Mouse (Mus musculus): ENCODE measurements around the gene Btd. TPM values are rescaled to one million over a fixed set of nuclear protein-coding genes. Genes with fewer than 3 reads are reported as not detected.

The Btd gene
- polyA plus RNA-seq, 2 experiments: 34.7 to 52.0 TPM

DNA sequence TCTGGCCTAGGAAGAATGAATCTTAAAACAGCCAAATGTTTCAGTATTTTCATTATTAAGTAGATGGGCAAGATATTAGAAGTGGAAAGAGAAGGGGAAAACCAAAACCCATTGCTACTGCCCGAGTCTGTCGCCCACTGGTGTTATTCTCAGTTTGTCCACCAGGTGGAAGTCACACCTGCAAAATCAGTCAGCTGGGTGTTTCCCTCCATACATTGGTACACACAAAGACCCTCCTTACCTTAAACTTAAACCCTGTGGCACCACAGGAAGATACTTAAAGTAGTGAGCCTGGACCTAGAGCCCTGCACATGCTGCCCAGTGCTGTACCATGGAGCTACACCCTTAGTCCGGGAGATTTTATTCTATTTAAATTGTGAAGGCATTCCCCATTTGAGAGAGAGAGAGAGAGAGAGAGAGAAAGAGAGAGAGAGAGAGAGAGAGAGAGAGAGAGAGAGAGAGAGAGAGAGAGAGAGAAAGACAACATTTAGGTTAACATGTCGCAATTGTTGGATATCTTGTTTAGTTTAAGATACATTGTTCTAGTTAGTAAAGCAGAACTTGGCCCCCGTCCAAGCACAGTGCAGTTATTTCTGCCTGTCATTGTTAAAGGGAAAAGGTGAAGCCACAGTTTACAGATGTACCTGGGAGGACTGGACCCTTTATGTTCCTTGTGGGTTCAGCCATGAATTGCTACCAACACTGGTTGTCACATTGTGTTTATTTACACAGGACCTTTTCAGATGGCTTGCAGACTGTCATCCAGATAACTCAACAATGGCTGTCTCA is 16.2 kb downstream of the Btd start:
- peak; percentile 73 for DNase-seq (ENCODE audit: low spot score)
- Histone ChIP-seq H3K4me3 (replicated peaks; ENCODE audit: low read length) (no peak overlapping the region), H3K4me2 (replicated peaks; ENCODE audit: low read depth, low read length, severe bottlenecking) (no peak overlapping the region), H3K9ac (ENCODE audit: low read depth, low read length, severe bottlenecking) (no peak overlapping the region), H3K4me1 (ENCODE audit: control insufficient read depth, insufficient read depth, low read length) (peaks cover 43% of the 10 kb centered on the region), H3K9me3 (ENCODE audit: control insufficient read depth, low read length) (no peaks in the 10 kb centered on the region), H3K36me3 (ENCODE audit: control insufficient read depth, insufficient read depth, low read length) (no peaks in the 10 kb centered on the region), H3K27ac (replicated peaks; ENCODE audit: low read depth, low read length) (no peak overlapping the region), H3K27me3 (ENCODE audit: control insufficient read depth, insufficient read depth, low read length) (no peaks in the 10 kb centered on the region)
- no peak for TF ChIP-seq POLR2A (IDR thresholded peaks at IDR 0.05; ENCODE audit: borderline replicate concordance, extremely low read depth, insufficient read depth, insufficient read length)
- ATAC-seq (ENCODE audit: low FRiP score, low read depth): no peak
- WGBS: 34% methylated on average over 5 of the region's 5 CpGs

DNA sequence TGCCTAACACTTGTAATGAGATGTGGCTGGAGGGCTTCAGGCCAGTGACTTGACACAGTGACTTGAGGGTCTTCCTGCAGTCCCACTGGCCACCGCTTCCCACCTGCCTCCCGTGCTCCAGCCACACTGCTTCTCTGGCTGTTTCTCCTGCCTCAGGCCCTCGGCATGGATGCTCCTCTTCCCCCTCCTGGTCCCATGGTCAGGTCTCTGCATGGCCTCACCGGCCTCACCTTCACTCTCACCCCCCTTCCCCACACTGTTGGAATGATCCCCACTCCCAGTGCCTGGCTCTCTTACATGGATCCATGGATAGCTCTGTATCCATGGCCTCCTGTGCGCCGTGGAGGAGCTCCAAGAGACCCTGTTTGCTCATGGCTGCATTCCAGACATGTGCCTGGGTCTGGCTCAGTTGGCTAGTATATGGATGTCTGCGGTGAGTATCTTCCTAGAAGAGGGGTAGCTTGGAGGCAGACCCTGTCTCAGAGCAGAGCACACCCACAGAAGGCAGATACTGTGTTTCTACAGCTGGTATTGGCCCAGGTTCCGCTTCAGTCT is 17.4 kb downstream of the Btd start:
- H3K27ac ChIP-seq (replicated peaks; ENCODE audit: low read depth, low read length): no peak overlapping the region
- H3K36me3 ChIP-seq (ENCODE audit: control insufficient read depth, insufficient read depth, low read length): no peaks in the 10 kb centered on the region
- ATAC-seq (ENCODE audit: low FRiP score, low read depth): no peak
- no peak overlapping the region for H3K4me3 ChIP-seq (replicated peaks; ENCODE audit: low read length)
- H3K4me2 ChIP-seq (replicated peaks; ENCODE audit: low read depth, low read length, severe bottlenecking): no peak overlapping the region
- H3K9me3 ChIP-seq (ENCODE audit: control insufficient read depth, low read length): no peaks in the 10 kb centered on the region
- no peak for DNase-seq (ENCODE audit: low spot score)
- peaks cover 55% of the 10 kb centered on the region for H3K4me1 ChIP-seq (ENCODE audit: control insufficient read depth, insufficient read depth, low read length)
- no peak for TF ChIP-seq POLR2A (IDR thresholded peaks at IDR 0.05; ENCODE audit: borderline replicate concordance, extremely low read depth, insufficient read depth, insufficient read length)
- 88% methylated on average over 8 of the region's 8 CpGs for WGBS
- H3K27me3 ChIP-seq (ENCODE audit: control insufficient read depth, insufficient read depth, low read length): no peaks in the 10 kb centered on the region
- no peak overlapping the region for H3K9ac ChIP-seq (ENCODE audit: low read depth, low read length, severe bottlenecking)

DNA sequence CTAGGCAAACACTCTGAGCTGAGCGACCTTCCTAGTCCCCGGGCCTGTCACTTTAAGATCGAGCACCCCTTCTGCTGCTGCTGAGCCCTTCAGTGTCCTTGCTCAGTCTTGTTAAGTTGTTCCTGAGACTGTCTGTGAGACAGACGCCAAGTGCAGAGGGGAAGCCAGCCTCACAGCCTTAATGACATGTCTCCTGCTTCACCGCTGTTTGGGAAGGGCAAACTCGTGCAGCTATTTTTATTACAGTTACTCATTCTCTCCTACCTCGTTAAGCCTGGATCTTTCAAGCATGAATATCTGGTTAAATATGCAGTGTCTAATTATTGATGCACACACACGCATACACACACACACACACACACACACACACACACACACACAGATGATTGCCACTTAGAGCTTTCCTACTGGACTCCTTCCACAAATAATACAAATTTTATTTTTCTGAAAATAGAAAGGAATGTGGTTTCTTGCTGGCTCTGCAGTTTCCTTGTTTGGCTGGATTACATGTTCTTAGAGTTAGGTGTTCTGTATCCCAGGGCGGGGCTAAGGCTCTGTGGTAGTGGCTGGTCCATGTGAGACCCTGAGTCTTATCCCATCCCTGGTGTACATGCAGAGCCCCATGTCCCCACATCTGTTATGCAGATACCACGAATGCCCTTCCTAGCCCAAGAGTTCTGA is 18.8 kb downstream of the Btd start:
- H3K27me3 ChIP-seq (ENCODE audit: control insufficient read depth, insufficient read depth, low read length): no peaks in the 10 kb centered on the region
- H3K36me3 ChIP-seq (ENCODE audit: control insufficient read depth, insufficient read depth, low read length): no peaks in the 10 kb centered on the region
- H3K9ac ChIP-seq (ENCODE audit: low read depth, low read length, severe bottlenecking): no peak overlapping the region
- H3K4me1 ChIP-seq (ENCODE audit: control insufficient read depth, insufficient read depth, low read length): peaks cover 69% of the 10 kb centered on the region
- no peak overlapping the region for H3K4me3 ChIP-seq (replicated peaks; ENCODE audit: low read length)
- 28% methylated on average over 10 of the region's 10 CpGs for WGBS
- no peaks in the 10 kb centered on the region for H3K9me3 ChIP-seq (ENCODE audit: control insufficient read depth, low read length)
- peak overlapping the region; percentile 9; the same call in 1 of the 2 replicates for H3K4me2 ChIP-seq (replicated peaks; ENCODE audit: low read depth, low read length, severe bottlenecking)
- ATAC-seq (ENCODE audit: low FRiP score, low read depth) (peak; percentile 21), DNase-seq (ENCODE audit: low spot score) (peak; percentile 77)
- TF ChIP-seq POLR2A (IDR thresholded peaks at IDR 0.05; ENCODE audit: borderline replicate concordance, extremely low read depth, insufficient read depth, insufficient read length): no peak
- peak overlapping the region; percentile 99 for H3K27ac ChIP-seq (replicated peaks; ENCODE audit: low read depth, low read length)

DNA sequence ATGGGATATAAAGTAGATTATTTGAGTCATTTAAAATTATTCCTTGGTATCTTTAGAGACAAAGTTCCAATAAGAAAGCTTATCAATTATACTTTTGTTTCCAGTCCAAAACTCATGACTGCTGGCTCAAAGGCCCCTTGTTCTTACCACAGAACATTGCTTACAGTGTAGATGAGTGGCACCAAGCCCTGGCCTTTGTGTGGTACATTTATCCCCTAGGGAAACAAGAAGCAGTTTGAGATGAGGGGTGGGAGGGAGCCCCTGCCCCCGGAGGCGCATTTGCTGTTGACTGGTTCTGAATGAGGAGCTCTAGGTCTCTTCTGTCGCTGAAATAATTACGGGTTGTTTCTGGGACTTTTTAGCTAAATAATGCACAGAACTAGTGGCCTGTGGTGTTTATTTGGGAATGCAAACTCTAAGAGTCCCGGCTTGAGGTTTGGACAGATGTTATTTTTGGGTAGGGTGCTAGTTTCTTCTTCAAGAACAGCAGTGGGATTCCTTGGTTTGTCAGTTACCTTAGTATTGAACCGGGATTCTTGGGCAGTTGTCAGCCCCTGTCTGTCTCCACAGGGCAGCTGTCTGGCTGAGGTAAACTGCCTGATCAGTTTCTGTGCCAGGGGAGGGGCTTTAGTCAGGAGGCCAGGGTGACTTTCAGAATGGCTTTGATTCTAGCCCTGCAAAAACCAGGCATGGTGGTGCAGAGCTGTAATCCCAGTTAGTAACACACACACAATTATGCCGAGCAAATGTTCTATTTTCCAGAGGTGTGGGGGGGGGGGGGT is 19.7 kb downstream of the Btd start:
- peak; percentile 42 for DNase-seq (ENCODE audit: low spot score)
- H3K4me2 ChIP-seq (replicated peaks; ENCODE audit: low read depth, low read length, severe bottlenecking): no peak overlapping the region

More for the DNA sequence above, 19.7 kb downstream of the Btd start:
- Histone ChIP-seq H3K27me3 (ENCODE audit: control insufficient read depth, insufficient read depth, low read length) (no peaks in the 10 kb centered on the region), H3K9ac (ENCODE audit: low read depth, low read length, severe bottlenecking) (0 out of 2 replicates have a peak overlapping the region, but pooled peaks have one; percentile 3), H3K9me3 (ENCODE audit: control insufficient read depth, low read length) (no peaks in the 10 kb centered on the region), H3K36me3 (ENCODE audit: control insufficient read depth, insufficient read depth, low read length) (no peaks in the 10 kb centered on the region), H3K4me1 (ENCODE audit: control insufficient read depth, insufficient read depth, low read length) (peaks cover 78% of the 10 kb centered on the region), H3K4me3 (replicated peaks; ENCODE audit: low read length) (no peak overlapping the region), H3K27ac (replicated peaks; ENCODE audit: low read depth, low read length) (peak overlapping the region; percentile 99)
- no peak for TF ChIP-seq POLR2A (IDR thresholded peaks at IDR 0.05; ENCODE audit: borderline replicate concordance, extremely low read depth, insufficient read depth, insufficient read length)
- ATAC-seq (ENCODE audit: low FRiP score, low read depth): no peak
- WGBS: 43% methylated on average over 7 of the region's 7 CpGs
